Mouse (Mus musculus): Measurements from ENCODE around the gene Xndc1. TPM values are rescaled to one million over a fixed set of nuclear protein-coding genes. Genes with fewer than 3 reads are reported as not detected.

The Xndc1 gene
- total and polyA plus RNA-seq, 2 experiments from 2014 or later: 7.7 to 13.1 TPM

DNA sequence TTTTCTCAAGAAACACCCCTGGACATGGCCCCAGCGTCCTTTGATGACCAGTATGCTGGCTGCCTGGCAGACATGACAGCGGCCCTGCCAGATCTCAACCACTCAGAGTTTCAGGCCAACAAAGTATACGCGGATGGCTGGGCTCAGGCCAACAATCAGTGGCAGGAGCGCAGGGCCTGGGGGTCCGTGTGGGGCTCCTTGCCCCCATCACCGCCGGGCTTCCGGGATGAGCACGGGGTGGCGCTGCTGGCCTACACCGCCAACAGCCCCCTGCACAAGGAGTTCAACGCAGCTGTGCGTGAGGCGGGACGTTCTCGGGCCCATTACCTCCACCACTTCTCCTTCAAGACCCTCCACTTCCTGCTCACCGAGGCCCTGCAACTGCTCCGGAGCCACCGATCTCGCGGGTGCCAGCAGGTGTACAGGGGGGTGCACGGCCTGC lies 41.4 kb downstream of the Xndc1 start:
- no peak overlapping the region for H3K27ac ChIP-seq (ENCODE audit: low read depth)
- no peaks in the 10 kb centered on the region for H3K36me3 ChIP-seq (replicated peaks; ENCODE audit: control insufficient read depth, insufficient read depth, low read length)
- H3K4me2 ChIP-seq (ENCODE audit: low read depth, low read length): peak overlapping the region; percentile 63
- TF ChIP-seq CTCF (IDR thresholded peaks at IDR 0.05; ENCODE audit: low read depth): no peak
- TF ChIP-seq EP300 (IDR thresholded peaks at IDR 0.05; ENCODE audit: low read depth): no peak
- peak overlapping the region; percentile 32 for H3K4me3 ChIP-seq (ENCODE audit: low read depth, low read length)
- DNase-seq (ENCODE audit: low spot score) (no peak), ATAC-seq (ENCODE audit: insufficient read depth, low read depth) (peak; percentile 28; the same call in 1 of the 2 replicates)
- H3K9me3 ChIP-seq (replicated peaks; ENCODE audit: control insufficient read depth, low read length): no peaks in the 10 kb centered on the region
- H3K4me1 ChIP-seq (ENCODE audit: control insufficient read depth, insufficient read depth): 0 out of 2 replicates have a peak, but pooled peaks cover 6% of the 10 kb centered on the region
- H3K9ac ChIP-seq (replicated peaks; ENCODE audit: low read depth, low read length): peak overlapping the region; percentile 47
- H3K27me3 ChIP-seq (ENCODE audit: control insufficient read depth, insufficient read depth, low read length): no peaks in the 10 kb centered on the region
- WGBS: 12% methylated on average over 23 of the region's 23 CpGs

DNA sequence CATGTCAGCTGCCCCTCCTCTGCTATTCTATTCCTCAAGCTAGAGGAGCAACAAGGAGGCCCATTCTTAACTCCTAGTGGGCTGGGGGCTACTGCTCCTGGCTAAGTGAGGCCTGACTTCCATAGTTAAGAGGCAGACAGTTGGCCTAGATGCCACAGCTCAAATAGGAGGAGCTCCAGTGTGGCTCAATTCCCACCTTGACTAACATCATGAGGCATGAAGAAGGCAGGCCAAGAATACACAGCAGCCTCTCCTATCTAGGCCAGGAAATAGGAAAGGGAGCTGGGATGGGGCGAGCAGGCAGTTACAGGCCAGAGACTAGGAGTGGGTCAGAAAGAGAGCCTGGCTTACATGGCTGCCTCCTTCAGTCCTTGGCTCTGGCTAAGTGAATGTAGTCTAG lies 42.9 kb downstream of the Xndc1 start:
- Histone ChIP-seq H3K27ac (ENCODE audit: low read depth) (no peak overlapping the region), H3K36me3 (replicated peaks; ENCODE audit: control insufficient read depth, insufficient read depth, low read length) (no peaks in the 10 kb centered on the region), H3K4me1 (ENCODE audit: control insufficient read depth, insufficient read depth) (0 out of 2 replicates have a peak, but pooled peaks cover 6% of the 10 kb centered on the region), H3K4me3 (ENCODE audit: low read depth, low read length) (no peak overlapping the region), H3K27me3 (ENCODE audit: control insufficient read depth, insufficient read depth, low read length) (no peaks in the 10 kb centered on the region), H3K4me2 (ENCODE audit: low read depth, low read length) (peak overlapping the region; percentile 19; the same call in 1 of the 2 replicates), H3K9me3 (replicated peaks; ENCODE audit: control insufficient read depth, low read length) (no peaks in the 10 kb centered on the region), H3K9ac (replicated peaks; ENCODE audit: low read depth, low read length) (no peak overlapping the region)
- TF ChIP-seq CTCF (IDR thresholded peaks at IDR 0.05; ENCODE audit: low read depth) (no peak), EP300 (IDR thresholded peaks at IDR 0.05; ENCODE audit: low read depth) (no peak)
- DNase-seq (ENCODE audit: low spot score) (no peak), ATAC-seq (ENCODE audit: insufficient read depth, low read depth) (no peak)
- 79% methylated on average over 1 of the region's 1 CpGs for WGBS

DNA sequence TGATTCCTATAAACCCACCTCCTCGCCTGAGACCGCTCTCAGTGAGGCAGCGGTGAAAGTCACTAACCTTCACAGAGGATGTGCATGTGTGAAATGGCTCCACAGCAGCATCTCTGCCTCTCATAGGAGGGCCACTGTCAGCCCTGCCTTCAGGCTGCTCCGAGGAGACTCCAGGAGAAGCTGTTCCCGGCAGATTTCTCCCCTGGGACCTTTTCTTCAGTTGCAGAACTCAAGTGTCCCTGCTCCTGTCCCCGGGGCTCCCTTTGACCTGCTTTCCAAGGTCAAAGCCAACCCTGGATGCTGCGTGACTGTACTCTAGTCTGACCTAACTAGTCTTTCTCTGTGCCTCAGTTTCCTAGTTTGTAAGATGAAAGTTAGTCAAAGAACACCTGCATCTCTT lies 43.9 kb downstream of the Xndc1 start, which contains the start of gene Art5:
Art5 (minus strand) TSS at position 319 of the 400 bp plus-strand sequence.
- ATAC-seq (ENCODE audit: insufficient read depth, low read depth): no peak
- H3K9me3 ChIP-seq (replicated peaks; ENCODE audit: control insufficient read depth, low read length): no peaks in the 10 kb centered on the region

DNA sequence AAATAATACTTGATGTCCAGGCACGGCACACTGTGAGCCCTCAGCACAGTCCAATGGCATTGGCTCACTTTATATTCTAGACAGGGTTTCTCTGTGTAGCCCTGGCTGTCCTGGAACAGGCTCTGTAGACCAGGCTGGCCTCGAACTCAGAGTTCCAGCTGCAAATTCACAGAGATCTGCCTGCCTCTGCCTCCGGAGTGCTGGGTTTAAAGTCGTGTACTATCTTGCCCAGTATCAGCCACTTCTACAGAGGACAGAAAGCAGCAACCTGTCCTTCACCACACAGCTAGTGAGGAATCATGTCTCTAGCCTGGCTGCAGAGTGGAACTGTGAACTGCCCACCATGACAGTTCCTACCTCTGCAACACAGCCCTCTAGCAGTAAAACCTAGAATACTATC lies 44.4 kb downstream of the Xndc1 start:
- H3K4me3 ChIP-seq (ENCODE audit: low read depth, low read length): no peak overlapping the region
- no peak overlapping the region for H3K9ac ChIP-seq (replicated peaks; ENCODE audit: low read depth, low read length)
- H3K27me3 ChIP-seq (ENCODE audit: control insufficient read depth, insufficient read depth, low read length): no peaks in the 10 kb centered on the region
- ATAC-seq (ENCODE audit: insufficient read depth, low read depth) (no peak), DNase-seq (ENCODE audit: low spot score) (no peak)
- no peaks in the 10 kb centered on the region for H3K36me3 ChIP-seq (replicated peaks; ENCODE audit: control insufficient read depth, insufficient read depth, low read length)
- no peak overlapping the region for H3K4me2 ChIP-seq (ENCODE audit: low read depth, low read length)
- H3K9me3 ChIP-seq (replicated peaks; ENCODE audit: control insufficient read depth, low read length): no peaks in the 10 kb centered on the region
- H3K4me1 ChIP-seq (ENCODE audit: control insufficient read depth, insufficient read depth): 0 out of 2 replicates have a peak, but pooled peaks cover 6% of the 10 kb centered on the region
- WGBS: 75% methylated on average over 4 of the region's 4 CpGs
- TF ChIP-seq EP300 (IDR thresholded peaks at IDR 0.05; ENCODE audit: low read depth): no peak
- TF ChIP-seq CTCF (IDR thresholded peaks at IDR 0.05; ENCODE audit: low read depth): no peak
- H3K27ac ChIP-seq (ENCODE audit: low read depth): no peak overlapping the region

More for the DNA sequence above, 43.9 kb downstream of the Xndc1 start, which contains the start of gene Art5:
- Histone ChIP-seq H3K4me1 (ENCODE audit: control insufficient read depth, insufficient read depth) (0 out of 2 replicates have a peak, but pooled peaks cover 6% of the 10 kb centered on the region), H3K36me3 (replicated peaks; ENCODE audit: control insufficient read depth, insufficient read depth, low read length) (no peaks in the 10 kb centered on the region), H3K4me2 (ENCODE audit: low read depth, low read length) (peak within 1 kb of the TSS; percentile 19; the same call in 1 of the 2 replicates), H3K27me3 (ENCODE audit: control insufficient read depth, insufficient read depth, low read length) (no peaks in the 10 kb centered on the region), H3K9ac (replicated peaks; ENCODE audit: low read depth, low read length) (no peak within 1 kb of the TSS), H3K4me3 (ENCODE audit: low read depth, low read length) (no peak within 1 kb of the TSS), H3K27ac (ENCODE audit: low read depth) (no peak within 1 kb of the TSS)
- no peak for DNase-seq (ENCODE audit: low spot score)
- 66% methylated on average over 7 of the region's 7 CpGs for WGBS
- TF ChIP-seq CTCF (IDR thresholded peaks at IDR 0.05; ENCODE audit: low read depth) (no peak), EP300 (IDR thresholded peaks at IDR 0.05; ENCODE audit: low read depth) (no peak)

DNA sequence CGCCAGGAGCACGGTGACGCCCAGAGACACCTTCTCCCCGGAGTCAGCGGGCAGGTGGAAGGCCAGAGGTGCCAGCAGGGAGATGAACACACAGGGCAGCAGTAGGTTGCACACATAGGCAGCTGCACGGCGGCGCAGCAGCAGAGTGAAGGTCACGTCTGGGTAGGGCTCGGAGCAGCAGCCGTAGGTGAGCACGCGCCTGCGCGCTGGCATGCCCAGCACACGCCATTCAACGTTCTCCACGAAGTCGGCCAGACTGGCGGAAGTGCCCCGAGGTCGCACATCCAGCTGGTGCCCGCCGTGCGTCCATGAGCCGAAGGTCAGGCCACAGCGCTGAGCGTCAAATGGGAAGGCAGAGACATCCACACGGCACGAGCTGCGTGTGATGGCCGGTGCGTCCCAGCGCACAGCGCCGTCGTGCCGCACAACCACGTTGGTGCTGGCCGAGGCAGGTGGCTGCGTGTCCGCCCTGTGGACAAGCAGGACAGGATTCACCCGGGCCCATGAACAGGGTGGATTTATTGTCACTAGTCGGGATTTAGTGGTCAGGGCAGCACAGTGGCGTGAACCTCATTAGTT lies 47.9 kb downstream of the Xndc1 start:
- ATAC-seq (ENCODE audit: insufficient read depth, low read depth): no peak

More for the DNA sequence above, 47.9 kb downstream of the Xndc1 start:
- Histone ChIP-seq H3K27ac (ENCODE audit: low read depth) (no peak overlapping the region), H3K4me3 (ENCODE audit: low read depth, low read length) (no peak overlapping the region), H3K4me2 (ENCODE audit: low read depth, low read length) (no peak overlapping the region), H3K9ac (replicated peaks; ENCODE audit: low read depth, low read length) (no peak overlapping the region), H3K27me3 (ENCODE audit: control insufficient read depth, insufficient read depth, low read length) (no peaks in the 10 kb centered on the region), H3K9me3 (replicated peaks; ENCODE audit: control insufficient read depth, low read length) (no peaks in the 10 kb centered on the region), H3K36me3 (replicated peaks; ENCODE audit: control insufficient read depth, insufficient read depth, low read length) (no peaks in the 10 kb centered on the region), H3K4me1 (ENCODE audit: control insufficient read depth, insufficient read depth) (no peaks in the 10 kb centered on the region)
- 72% methylated on average over 45 of the region's 45 CpGs for WGBS
- DNase-seq (ENCODE audit: low spot score): no peak
- TF ChIP-seq CTCF (IDR thresholded peaks at IDR 0.05; ENCODE audit: low read depth) (no peak), EP300 (IDR thresholded peaks at IDR 0.05; ENCODE audit: low read depth) (no peak)
